Mouse (Mus musculus) heart, embryonic 12.5 days (tissue): ENCODE data around the gene Hip1r. TPM values are rescaled to one million over a fixed set of nuclear protein-coding genes. Genes with fewer than 3 reads are reported as not detected.

ENCODE experiments used
- ATAC-seq: fragments of 200-750 bp; cut with Nextera tagmentation; 2 replicates; pipeline ENCODE4 v1.8.0; 2017; ENCODE audit warnings: moderate TSS enrichment, moderate library complexity; ENCODE audit not compliant: insufficient number of reproducible peaks, low FRiP score
- H3K27ac ChIP-seq: fragments of 300-500 bp; sonication (generic); 2 replicates; pipeline ENCODE4 v1.5.1; 2016; ENCODE audit warnings: mild to moderate bottlenecking, moderate library complexity; ENCODE audit not compliant: poor library complexity, severe bottlenecking
- H3K27me3 ChIP-seq: fragments of 300-500 bp; sonication (generic); replicated peaks from 2 replicates; pipeline ENCODE4 v1.6.1; 2016; ENCODE audit warnings: mild to moderate bottlenecking, moderate library complexity
- H3K36me3 ChIP-seq: fragments of 300-500 bp; sonication (generic); 2 replicates; pipeline ENCODE4 v1.6.1; 2016; ENCODE audit warnings: mild to moderate bottlenecking, moderate library complexity
- H3K4me1 ChIP-seq: fragments of 300-500 bp; sonication (generic); replicated peaks from 2 replicates; pipeline ENCODE4 v1.6.1; 2016; ENCODE audit warnings: mild to moderate bottlenecking
- H3K4me2 ChIP-seq: fragments of 300-500 bp; sonication (generic); 2 replicates; pipeline ENCODE4 v1.6.1; 2016; ENCODE audit warnings: mild to moderate bottlenecking, moderate library complexity
- H3K4me3 ChIP-seq: fragments of 300-500 bp; sonication (generic); 2 replicates; pipeline ENCODE4 v1.5.1; 2016; ENCODE audit warnings: mild to moderate bottlenecking
- H3K9ac ChIP-seq: fragments of 300-500 bp; sonication (generic); 2 replicates; pipeline ENCODE4 v1.6.1; 2016; ENCODE audit warnings: mild to moderate bottlenecking, moderate library complexity
- H3K9me3 ChIP-seq: fragments of 300-500 bp; sonication (generic); replicated peaks from 2 replicates; pipeline ENCODE4 v1.6.1; 2016; ENCODE audit warnings: mild to moderate bottlenecking, moderate library complexity
- WGBS: fragments of 180-500 bp; shearing (Covaris S2); methylation state at CpG from one replicate; pipeline ENCODE4 v1.1.7; 2016; 5-methylcytosine and 5-hydroxymethylcytosine counted together
- polyA plus RNA-seq: library from polyadenylated mRNA; unstranded; fragments of >200 nt; fragmentation: Nextera tagmentation; extraction: Ambion mirVana; gene quantifications from 2 replicates; pipeline ENCODE4 v1.2.1, GENCODE M21; 2016

Gene Hip1r
- polyA plus RNA-seq, 1 experiment from 2014 or later = 7.5 TPM

DNA sequence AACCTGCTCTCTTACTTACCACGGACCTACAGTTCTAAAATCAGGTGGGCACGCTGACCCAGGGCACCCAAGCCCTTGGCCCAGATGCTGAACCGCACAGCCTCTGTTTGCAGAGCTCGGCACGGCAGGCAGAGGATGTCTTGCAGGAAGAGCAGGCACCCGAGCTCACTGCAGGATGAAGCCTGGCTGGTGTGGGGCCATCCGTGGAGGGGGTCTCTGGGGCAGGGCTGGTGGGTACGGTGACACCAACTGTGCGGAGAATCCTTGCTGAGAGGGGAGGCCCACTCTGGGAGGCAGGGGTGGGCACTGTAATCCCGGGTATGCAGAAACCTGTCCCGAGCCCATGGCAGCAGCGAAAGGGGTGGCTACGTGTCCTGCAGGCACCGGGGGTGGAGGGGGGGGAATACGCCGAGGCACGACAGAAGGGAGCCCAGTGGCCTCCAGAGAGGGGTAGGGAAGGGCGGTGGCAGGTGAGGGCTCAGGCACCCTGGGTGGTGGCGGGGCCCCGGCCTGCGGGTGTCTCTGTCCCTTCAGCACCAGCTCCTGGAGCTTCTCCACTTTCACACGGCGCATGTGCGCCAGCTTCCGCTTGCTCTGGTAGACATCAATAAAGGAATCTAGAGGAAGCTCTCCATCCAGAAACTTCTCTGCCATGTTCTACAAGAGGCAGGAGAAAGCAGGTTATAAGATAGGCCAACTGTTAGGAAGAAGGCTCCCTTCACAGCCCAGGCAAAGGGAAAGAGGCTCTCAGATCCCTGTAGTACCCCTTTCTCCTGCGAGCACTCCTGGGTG lies 32.9 kb downstream of the Hip1r start:
- peaks cover 30% of the 10 kb centered on the region for H3K4me1 ChIP-seq
- 87% methylated on average over 26 of the region's 26 CpGs for WGBS
- H3K4me2 ChIP-seq = no peak overlapping the region
- no peak for ATAC-seq
- H3K9me3 ChIP-seq = no peaks in the 10 kb centered on the region
- no peaks in the 10 kb centered on the region for H3K27me3 ChIP-seq
- H3K27ac ChIP-seq = no peak overlapping the region
- peaks cover 67% of the 10 kb centered on the region for H3K36me3 ChIP-seq
- H3K9ac ChIP-seq = no peak overlapping the region
- H3K4me3 ChIP-seq = no peak overlapping the region

DNA sequence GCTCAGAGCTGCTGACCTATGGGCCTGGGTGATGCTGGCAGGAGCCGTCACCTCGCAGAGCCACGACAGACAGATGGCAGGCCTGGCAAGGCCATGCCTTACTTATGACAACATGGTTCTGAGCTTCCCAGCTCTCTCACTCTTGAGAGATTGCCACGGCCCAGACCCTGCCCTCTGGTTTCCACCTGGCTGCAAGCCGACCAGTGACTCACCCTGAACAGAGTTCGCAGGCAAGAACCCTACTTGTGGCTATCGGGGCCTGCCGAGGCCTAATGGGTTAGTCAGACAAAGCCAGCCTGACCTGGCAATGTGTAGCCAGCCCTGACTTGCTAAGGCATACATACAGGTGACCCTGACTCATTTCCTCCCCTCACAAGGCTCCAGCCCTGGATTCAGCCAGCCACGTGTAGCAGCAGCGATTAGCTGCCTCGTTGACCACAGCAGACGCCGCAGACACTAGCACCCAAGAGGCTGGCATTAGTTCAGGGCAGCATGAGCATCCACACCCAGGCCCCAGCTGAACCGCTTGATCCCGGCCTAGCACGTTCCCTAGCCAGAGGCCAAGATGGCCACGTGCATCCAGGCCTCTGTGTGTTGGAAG lies 33.6 kb downstream of the Hip1r start:
- H3K27ac ChIP-seq = 0 out of 2 replicates have a peak overlapping the region, but pooled peaks have one; percentile 6
- ATAC-seq = no peak
- H3K9me3 ChIP-seq = no peaks in the 10 kb centered on the region
- H3K4me3 ChIP-seq = no peak overlapping the region
- peaks cover 37% of the 10 kb centered on the region for H3K4me1 ChIP-seq
- no peak overlapping the region for H3K4me2 ChIP-seq
- no peaks in the 10 kb centered on the region for H3K27me3 ChIP-seq
- H3K36me3 ChIP-seq = peaks cover 67% of the 10 kb centered on the region
- 85% methylated on average over 17 of the region's 17 CpGs for WGBS
- no peak overlapping the region for H3K9ac ChIP-seq

DNA sequence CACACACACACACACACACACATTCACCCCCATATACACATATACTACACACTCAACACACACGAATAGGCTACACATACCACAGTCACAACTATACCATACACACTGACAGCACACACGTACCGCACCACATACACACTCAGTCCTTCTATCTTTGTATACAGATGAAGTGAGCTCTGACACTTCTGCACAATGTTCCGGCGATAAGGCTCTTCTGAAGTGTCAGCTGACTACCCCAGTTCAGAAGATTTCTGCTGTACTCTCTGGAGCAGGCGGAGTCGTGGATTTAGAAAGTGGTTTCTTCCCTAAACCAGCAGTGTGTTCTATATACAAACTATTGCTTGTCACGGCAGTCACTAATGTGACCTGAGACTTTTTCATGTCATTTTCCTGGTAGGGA lies 36.6 kb downstream of the Hip1r start:
- Histone ChIP-seq H3K36me3 (peaks cover 55% of the 10 kb centered on the region), H3K27ac (peak overlapping the region; percentile 94)

DNA sequence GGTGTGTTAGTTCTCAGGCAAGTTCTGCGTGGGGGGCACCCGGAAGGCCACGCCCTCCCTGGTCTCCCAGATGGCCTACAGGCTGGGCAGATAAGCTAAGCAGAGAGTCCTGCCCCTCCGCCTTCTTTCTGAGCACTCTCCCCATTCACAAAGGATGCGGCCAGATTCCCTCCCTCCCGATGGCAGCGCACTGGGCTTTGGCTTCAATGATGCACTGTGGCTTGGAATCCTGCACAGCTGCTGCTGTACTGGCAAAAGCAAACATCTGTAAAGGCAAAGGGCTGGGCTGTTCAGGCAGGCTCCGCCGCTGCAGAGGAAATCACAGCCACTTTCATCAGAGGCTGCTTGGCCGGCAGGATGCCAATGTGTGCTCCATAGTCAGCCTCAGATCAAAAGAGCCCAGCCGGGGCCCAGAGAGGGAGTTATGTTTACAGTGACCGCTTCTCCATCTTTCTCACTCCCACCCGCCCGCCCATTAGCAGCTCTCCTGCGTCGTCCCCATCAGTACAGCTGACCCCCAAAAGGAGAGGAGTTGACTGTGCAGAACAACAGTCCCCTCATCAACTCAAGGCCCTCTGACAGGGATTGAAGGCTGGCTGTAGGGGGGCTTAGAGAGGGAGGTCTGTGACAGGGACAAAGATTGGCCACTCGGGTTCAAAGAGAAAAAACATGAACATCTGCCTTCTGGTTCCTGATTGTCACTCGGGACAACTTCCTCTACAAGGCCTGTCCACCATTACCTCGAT lies 37.7 kb downstream of the Hip1r start:
- Histone ChIP-seq H3K4me1 (peaks cover 65% of the 10 kb centered on the region), H3K27me3 (no peaks in the 10 kb centered on the region), H3K27ac (peak overlapping the region; percentile 94), H3K9me3 (no peaks in the 10 kb centered on the region), H3K36me3 (peaks cover 44% of the 10 kb centered on the region), H3K9ac (peak overlapping the region; percentile 60), H3K4me2 (peak overlapping the region; percentile 55), H3K4me3 (0 out of 2 replicates have a peak overlapping the region, but pooled peaks have one; percentile 2)
- peak; percentile 79 for ATAC-seq
- 5% methylated on average over 19 of the region's 19 CpGs for WGBS

More for the DNA sequence above, 36.6 kb downstream of the Hip1r start:
- peak overlapping the region; percentile 55 for H3K4me2 ChIP-seq
- ATAC-seq = peak; percentile 58
- no peaks in the 10 kb centered on the region for H3K9me3 ChIP-seq
- 47% methylated on average over 8 of the region's 8 CpGs for WGBS
- H3K27me3 ChIP-seq = no peaks in the 10 kb centered on the region
- H3K9ac ChIP-seq = no peak overlapping the region
- no peak overlapping the region for H3K4me3 ChIP-seq
- peaks cover 56% of the 10 kb centered on the region for H3K4me1 ChIP-seq

DNA sequence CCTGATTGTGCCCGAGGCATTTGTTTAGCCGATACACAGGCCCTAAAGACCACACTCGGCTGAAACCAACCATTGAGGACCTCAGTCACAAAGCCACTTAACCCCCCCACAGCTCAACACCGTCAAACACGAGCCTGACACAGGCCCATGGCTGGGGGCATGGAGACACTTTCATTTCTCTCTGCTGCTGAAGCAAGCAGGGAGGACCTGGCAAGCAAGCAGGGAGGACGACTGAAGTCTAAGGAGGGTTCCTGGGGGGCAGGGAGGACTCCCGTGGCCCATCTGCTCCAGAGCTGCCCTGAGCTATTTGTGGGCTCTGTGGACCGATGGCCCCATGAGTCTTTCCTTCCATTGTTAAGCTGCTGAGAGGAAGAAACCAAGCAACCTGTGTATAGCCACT lies 38.5 kb downstream of the Hip1r start:
- Histone ChIP-seq H3K36me3 (peaks cover 36% of the 10 kb centered on the region), H3K27ac (peak overlapping the region; percentile 94), H3K4me3 (no peak overlapping the region), H3K4me1 (peaks cover 73% of the 10 kb centered on the region), H3K4me2 (peak overlapping the region; percentile 55), H3K9ac (peak overlapping the region; percentile 60), H3K27me3 (no peaks in the 10 kb centered on the region), H3K9me3 (no peaks in the 10 kb centered on the region)
- WGBS = 14% methylated on average over 8 of the region's 8 CpGs
- no peak for ATAC-seq

DNA sequence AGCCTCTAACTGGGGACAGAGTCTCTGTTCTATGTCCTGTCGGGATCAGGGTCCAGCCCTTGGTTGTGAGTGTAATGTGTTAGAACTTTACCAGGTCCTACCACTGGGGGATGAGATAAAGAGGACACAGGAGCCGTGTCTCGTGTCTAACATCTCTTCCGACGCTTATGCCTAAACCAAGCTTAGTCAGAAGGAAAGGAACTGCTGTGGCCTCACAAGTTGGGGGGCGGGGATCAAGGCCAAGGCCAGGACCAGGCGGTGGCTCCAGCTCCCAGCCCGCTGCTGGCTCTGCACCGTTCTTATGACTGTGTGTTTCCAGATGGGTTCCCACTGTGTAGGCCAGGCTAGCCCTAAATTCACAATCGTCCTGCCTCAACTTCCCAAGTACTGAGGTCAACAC lies 39.5 kb downstream of the Hip1r start:
- Histone ChIP-seq H3K27ac (peak overlapping the region; percentile 94), H3K9me3 (no peaks in the 10 kb centered on the region), H3K27me3 (no peaks in the 10 kb centered on the region), H3K4me1 (peaks cover 83% of the 10 kb centered on the region), H3K4me2 (peak overlapping the region; percentile 59), H3K36me3 (peaks cover 26% of the 10 kb centered on the region), H3K4me3 (no peak overlapping the region), H3K9ac (peak overlapping the region; percentile 32)
- 48% methylated on average over 10 of the region's 10 CpGs for WGBS
- ATAC-seq = no peak

DNA sequence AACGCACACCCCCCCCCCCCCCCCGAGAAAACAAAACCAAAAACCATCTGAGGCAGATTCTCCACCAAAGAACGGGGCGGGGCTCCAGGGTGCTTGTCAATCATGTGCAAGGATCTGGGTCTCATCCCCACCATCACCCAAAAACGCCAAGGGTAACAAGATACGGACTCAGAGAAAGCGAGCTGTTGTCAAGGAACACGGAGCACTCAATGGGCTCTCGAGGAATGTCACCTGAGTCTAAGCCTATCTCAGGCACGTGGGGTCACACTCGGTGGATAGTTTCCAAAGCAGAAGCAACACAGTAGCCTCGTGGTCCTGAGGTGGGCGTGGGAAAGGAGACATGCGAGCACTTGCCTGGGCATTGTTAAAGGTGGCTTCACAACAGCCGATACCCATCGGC lies 40.3 kb downstream of the Hip1r start:
- Histone ChIP-seq H3K36me3 (peaks cover 18% of the 10 kb centered on the region), H3K4me3 (no peak overlapping the region), H3K4me2 (peak overlapping the region; percentile 59), H3K27ac (peak overlapping the region; percentile 94), H3K9me3 (no peaks in the 10 kb centered on the region), H3K9ac (0 out of 2 replicates have a peak overlapping the region, but pooled peaks have one; percentile 65), H3K27me3 (no peaks in the 10 kb centered on the region), H3K4me1 (peaks cover 92% of the 10 kb centered on the region)
- no peak for ATAC-seq
- 54% methylated on average over 16 of the region's 16 CpGs for WGBS

DNA sequence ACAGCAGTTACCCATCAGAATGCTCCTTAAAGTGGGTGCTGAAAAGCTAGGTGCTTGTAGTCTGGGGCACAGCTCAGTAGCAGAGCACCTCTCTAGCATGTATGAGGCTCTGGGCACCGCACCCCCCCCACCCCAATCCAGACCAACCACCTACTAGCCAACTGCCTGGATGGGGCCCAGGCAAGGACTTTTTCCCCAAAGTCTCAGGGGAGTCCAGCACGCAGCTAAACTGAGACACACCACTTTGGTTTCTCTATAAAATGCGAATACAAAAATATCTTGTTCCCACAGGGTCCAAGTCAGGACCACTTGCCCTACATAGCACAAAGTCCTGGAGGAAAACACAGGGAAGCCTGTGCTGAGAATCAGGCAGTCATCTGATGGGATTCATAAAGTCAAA lies 40.8 kb downstream of the Hip1r start:
- no peaks in the 10 kb centered on the region for H3K9me3 ChIP-seq
- peak overlapping the region; percentile 59 for H3K4me2 ChIP-seq
- H3K27me3 ChIP-seq = no peaks in the 10 kb centered on the region
- 68% methylated on average over 3 of the region's 3 CpGs for WGBS
- peaks cover 13% of the 10 kb centered on the region for H3K36me3 ChIP-seq
- H3K4me3 ChIP-seq = no peak overlapping the region
- peak overlapping the region; percentile 65 for H3K9ac ChIP-seq
- no peak for ATAC-seq
- H3K27ac ChIP-seq = peak overlapping the region; percentile 94
- peaks cover 96% of the 10 kb centered on the region for H3K4me1 ChIP-seq

DNA sequence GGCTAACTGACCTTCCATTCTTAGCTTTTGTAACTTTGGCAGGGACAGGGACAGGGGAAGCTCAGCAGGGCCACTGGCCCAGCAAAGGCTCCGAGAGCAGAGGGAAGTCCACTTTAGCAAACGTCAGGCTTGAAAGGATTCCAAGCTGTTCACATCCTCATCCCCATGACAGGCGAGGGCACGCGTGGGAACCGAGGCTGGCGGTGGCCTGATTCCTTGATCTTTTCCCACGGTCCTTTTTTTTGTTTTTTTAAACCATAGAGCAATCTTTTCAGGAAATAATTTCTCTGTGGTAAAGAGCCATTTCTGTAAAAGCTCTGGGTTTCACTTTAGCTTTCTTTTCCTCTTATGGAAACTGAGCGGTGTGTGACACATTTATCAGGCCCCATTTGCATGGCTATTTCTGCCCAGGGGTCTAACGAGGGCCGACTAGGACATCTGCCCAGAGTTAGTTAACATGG lies 41.4 kb downstream of the Hip1r start:
- H3K9me3 ChIP-seq = no peaks in the 10 kb centered on the region
- peaks cover 7% of the 10 kb centered on the region for H3K36me3 ChIP-seq
- H3K27me3 ChIP-seq = no peaks in the 10 kb centered on the region
- ATAC-seq = no peak
- peak overlapping the region; percentile 59 for H3K4me2 ChIP-seq
- WGBS = 14% methylated on average over 11 of the region's 11 CpGs
- H3K27ac ChIP-seq = peak overlapping the region; percentile 94
- peak overlapping the region; percentile 65 for H3K9ac ChIP-seq
- H3K4me1 ChIP-seq = peaks cover 98% of the 10 kb centered on the region
- 0 out of 2 replicates have a peak overlapping the region, but pooled peaks have one; percentile 15 for H3K4me3 ChIP-seq

DNA sequence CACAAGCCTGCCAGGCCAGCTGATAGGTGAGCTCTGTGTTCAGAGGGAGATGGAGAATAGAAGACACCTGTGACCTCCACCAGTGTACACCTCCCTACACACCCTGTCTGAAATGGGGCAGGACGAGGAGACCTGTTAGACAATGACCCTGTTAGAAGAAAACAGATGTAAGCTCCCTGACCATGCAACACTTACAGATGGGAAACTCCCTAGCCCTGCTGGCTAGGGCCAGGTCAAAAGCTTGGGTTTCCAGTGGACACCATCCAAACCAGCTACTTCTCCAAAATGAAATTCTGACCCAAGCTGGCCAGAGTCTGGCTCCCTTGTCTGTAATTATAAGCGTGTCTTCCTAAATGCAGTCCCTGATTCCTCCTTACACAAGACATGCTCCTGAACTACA lies 42.3 kb downstream of the Hip1r start:
- Histone ChIP-seq H3K27ac (peak overlapping the region; percentile 94), H3K9ac (peak overlapping the region; percentile 13; the same call in 1 of the 2 replicates), H3K9me3 (no peaks in the 10 kb centered on the region), H3K4me1 (peaks cover 97% of the 10 kb centered on the region), H3K4me3 (no peak overlapping the region), H3K36me3 (0 out of 2 replicates have a peak, but pooled peaks cover 3% of the 10 kb centered on the region), H3K27me3 (no peaks in the 10 kb centered on the region), H3K4me2 (peak overlapping the region; percentile 0; the same call in 1 of the 2 replicates)
- WGBS = 76% methylated on average over 2 of the region's 2 CpGs
- no peak for ATAC-seq
